Mouse (Mus musculus): ENCODE measurements around the gene Atp9a.

- TF ChIP-seq EP300 (IDR thresholded peaks at IDR 0.05; ENCODE audit: insufficient read depth, low read depth, low read length) (no peak), CTCF (IDR thresholded peaks at IDR 0.05; ENCODE audit: low read depth, low read length) (no peak), POLR2A (IDR thresholded peaks at IDR 0.05; ENCODE audit: insufficient read depth, low read length) (no peak)
These were observed 22.3 kb upstream of the Atp9a start for GRCm38 (mm10) chr2:168764460-168764867.
